Mouse (Mus musculus) bone marrow, adult 2 months (tissue): ENCODE measurements around the gene Ccdc148. TPM values are rescaled to one million over a fixed set of nuclear protein-coding genes. Genes with fewer than 3 reads are reported as not detected.

ENCODE experiments used
- H3K27ac ChIP-seq: fragments of 200-500 bp; 2 replicates; pipeline ENCODE4 v1.5.1; 2012; ENCODE audit warnings: low read depth, mild to moderate bottlenecking, control low read depth, inconsistent platforms, low read length; ENCODE audit not compliant: control insufficient read depth, poor library complexity, insufficient read depth
- H3K4me1 ChIP-seq: fragments of 200-500 bp; 2 replicates; pipeline ENCODE4 v1.6.1; 2011; ENCODE audit warnings: low read length; ENCODE audit not compliant: control insufficient read depth, insufficient read depth
- H3K4me3 ChIP-seq: fragments of 200-500 bp; replicated peaks from 2 replicates; pipeline ENCODE3; 2011; ENCODE audit warnings: mild to moderate bottlenecking, low read depth, low read length, control low read depth; ENCODE audit not compliant: control insufficient read depth
- CTCF ChIP-seq: fragments of 200-500 bp; IDR thresholded peaks from 2 replicates; pipeline ENCODE4 v1.5.1; 2011; ENCODE audit warnings: low read length, control low read depth; ENCODE audit not compliant: control insufficient read depth, insufficient read depth
- POLR2A ChIP-seq: fragments of 200-500 bp; IDR thresholded peaks from 2 replicates; pipeline ENCODE4 v1.6.1; 2011; ENCODE audit warnings: low read depth, mild to moderate bottlenecking, control low read depth, low read length, borderline replicate concordance; ENCODE audit not compliant: control insufficient read depth
- WGBS: fragments of 180-500 bp; shearing (Covaris S2); methylation state at CpG from one replicate; pipeline ENCODE4 v1.1.7; 2018; 5-methylcytosine and 5-hydroxymethylcytosine counted together
- polyA plus RNA-seq: library from polyadenylated mRNA; stranded (reverse); fragments of >200 nt; gene quantifications from 2 replicates; pipeline ENCODE4 v1.2.4, GENCODE M21; 2011; ENCODE audit warnings: low replicate concordance; ENCODE audit not compliant: missing spikeins, insufficient read depth, insufficient read length

Gene Ccdc148
- polyA plus RNA-seq, 1 experiment: 0.87 TPM

GRCm38 (mm10) chr2:58956770-58957300 lies 203.6 kb downstream of the Ccdc148 start:
- no peaks in the 10 kb centered on the region for H3K4me1 ChIP-seq
- no peak for TF ChIP-seq POLR2A
- 71% methylated on average over 2 of the region's 2 CpGs for WGBS
- no peak overlapping the region for H3K4me3 ChIP-seq
- no peak overlapping the region for H3K27ac ChIP-seq

- Histone ChIP-seq H3K4me1 (no peaks in the 10 kb centered on the region), H3K4me3 (no peak overlapping the region), H3K27ac (no peak overlapping the region)
- no peak for TF ChIP-seq POLR2A
- TF ChIP-seq CTCF: no peak
- 80% methylated on average over 2 of the region's 2 CpGs for WGBS
Measured at GRCm38 (mm10) chr2:58956351-58956750, 204.1 kb downstream of the Ccdc148 start.

GRCm38 (mm10) chr2:58952101-58952500 lies 208.4 kb downstream of the Ccdc148 start:
- Histone ChIP-seq H3K27ac (no peak overlapping the region), H3K4me3 (no peak overlapping the region), H3K4me1 (no peaks in the 10 kb centered on the region)
- 84% methylated on average over 3 of the region's 3 CpGs for WGBS
- TF ChIP-seq POLR2A (no peak), CTCF (no peak)

DNA sequence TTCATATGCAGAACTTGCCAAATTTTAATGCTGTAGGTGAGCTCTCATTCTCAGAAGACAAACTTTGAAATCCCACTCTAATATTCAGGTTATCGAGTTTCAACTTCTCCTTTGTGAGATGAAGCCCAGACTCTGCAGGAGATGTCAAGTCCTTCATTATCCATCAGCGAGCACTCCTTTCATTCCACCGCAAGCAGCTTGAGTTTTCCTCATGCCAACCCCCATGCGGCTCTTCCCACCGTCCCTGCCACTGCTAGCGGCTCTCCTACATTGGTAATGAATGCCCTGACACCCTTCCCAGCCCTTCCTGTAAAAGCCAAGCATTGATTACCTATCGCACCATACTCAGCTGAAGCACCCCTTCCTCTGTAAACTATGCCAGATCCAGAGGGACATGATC lies 211.7 kb downstream of the Ccdc148 start:
- TF ChIP-seq POLR2A (no peak), CTCF (no peak)
- WGBS: 78% methylated on average over 7 of the region's 7 CpGs
- Histone ChIP-seq H3K4me1 (no peaks in the 10 kb centered on the region), H3K4me3 (no peak overlapping the region), H3K27ac (no peak overlapping the region)

- no peak overlapping the region for H3K27ac ChIP-seq
- TF ChIP-seq CTCF: no peak
- no peak for TF ChIP-seq POLR2A
- WGBS: 70% methylated on average over 4 of the region's 4 CpGs
- H3K4me3 ChIP-seq: no peak overlapping the region
- H3K4me1 ChIP-seq: no peaks in the 10 kb centered on the region
Measured at GRCm38 (mm10) chr2:58941361-58941760, 219.1 kb downstream of the Ccdc148 start.

GRCm38 (mm10) chr2:58925551-58925950 lies 234.9 kb downstream of the Ccdc148 start:
- no peak overlapping the region for H3K4me3 ChIP-seq
- H3K4me1 ChIP-seq: no peaks in the 10 kb centered on the region
- WGBS: 86% methylated on average over 2 of the region's 2 CpGs
- no peak overlapping the region for H3K27ac ChIP-seq
- TF ChIP-seq CTCF: no peak
- TF ChIP-seq POLR2A: no peak

DNA sequence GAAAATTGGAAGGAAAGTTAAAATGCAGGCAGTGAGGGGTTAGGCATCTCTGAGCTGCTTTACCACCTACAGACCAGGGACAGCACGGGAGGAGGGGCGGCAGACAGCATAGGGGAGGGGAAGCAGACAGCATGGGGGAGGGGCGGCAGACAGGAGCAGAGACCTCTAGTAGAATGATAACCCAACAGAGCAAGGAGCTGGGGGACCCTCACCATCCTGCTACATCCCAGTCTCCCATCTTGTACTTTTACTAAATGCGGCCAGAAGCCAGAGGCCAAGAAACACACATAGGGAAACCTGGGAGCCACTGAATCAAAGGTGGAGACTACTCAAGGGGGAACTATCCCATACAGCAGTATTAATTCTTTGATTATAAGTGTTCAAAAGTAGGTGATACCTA lies 242.1 kb downstream of the Ccdc148 start:
- Histone ChIP-seq H3K4me1 (no peaks in the 10 kb centered on the region), H3K27ac (no peak overlapping the region), H3K4me3 (no peak overlapping the region)
- TF ChIP-seq CTCF: no peak
- no peak for TF ChIP-seq POLR2A
- WGBS: 82% methylated on average over 4 of the region's 4 CpGs

DNA sequence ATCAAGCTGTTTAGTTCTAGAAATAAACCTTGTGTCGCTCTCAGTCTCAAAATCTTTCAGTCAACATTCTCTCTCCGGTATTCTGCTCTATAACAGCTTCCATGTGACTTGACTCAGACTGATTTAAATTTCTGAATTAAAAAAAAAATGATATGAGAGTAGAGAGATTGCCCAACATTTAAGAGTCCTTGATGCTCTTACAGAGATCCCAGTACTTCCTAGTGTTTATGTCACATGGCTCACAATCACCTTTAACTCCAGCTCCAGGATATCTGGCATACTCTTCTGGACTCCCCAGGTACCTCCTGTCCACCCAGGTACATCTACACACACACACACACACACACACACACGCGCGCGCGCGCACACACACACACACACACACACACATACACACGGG lies 248.1 kb downstream of the Ccdc148 start:
- no peaks in the 10 kb centered on the region for H3K4me1 ChIP-seq
- WGBS: 92% methylated on average over 9 of the region's 9 CpGs
- no peak overlapping the region for H3K4me3 ChIP-seq
- H3K27ac ChIP-seq: no peak overlapping the region
- TF ChIP-seq POLR2A (no peak), CTCF (no peak)
